In the genomic region with DNA sequence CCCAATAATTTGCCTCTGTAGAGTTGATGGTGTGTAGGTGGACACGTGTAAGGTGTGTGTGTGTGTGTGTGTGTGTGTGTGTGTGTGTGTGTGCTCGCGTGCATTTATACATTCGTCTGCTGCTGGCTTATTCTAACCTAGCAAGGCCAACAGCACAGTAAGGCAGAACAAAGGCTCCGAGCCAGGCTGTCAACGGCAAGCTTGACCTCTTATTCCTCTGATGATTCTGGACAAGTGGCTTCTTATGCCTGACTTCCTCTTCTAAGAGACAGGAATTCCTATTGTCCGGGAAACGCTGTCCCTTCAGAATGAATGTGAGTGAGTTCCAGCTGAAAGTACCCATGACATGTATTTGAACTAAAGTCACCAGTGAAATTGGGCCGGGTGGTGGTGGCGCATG, we compare ENCODE assay signal across 11 mouse cellular contexts.
DNase-seq lines count a peak whose midpoint lies in the region; ATAC-seq and TF ChIP-seq lines count a peak whose summit lies in the region.
"Had no signal": no experiment of that assay in that cellular context is flagged by ENCODE, and none has a peak within 500 bp of the region (broad histone marks: within the 10 kb centered on the region; RNA-seq: fewer than 3 reads in every experiment).

No protein-coding gene starts in this region.

- H3K9me3 ChIP-seq in forebrain, embryonic 10.5 days = no peaks in the 10 kb centered on the region
- no peaks in the 10 kb centered on the region for H3K9me3 ChIP-seq in forebrain, postnatal 0 days (ENCODE audit: low read length)
- H3K9me3 ChIP-seq in liver, postnatal 0 days (ENCODE audit: low read length) = no peaks in the 10 kb centered on the region
- H3K9me3 ChIP-seq in liver, embryonic 12.5 days (replicated peaks) = no peaks in the 10 kb centered on the region
- H3K9me3 ChIP-seq in embryonic facial prominence, embryonic 10.5 days = no peaks in the 10 kb centered on the region
- no peaks in the 10 kb centered on the region for H3K9me3 ChIP-seq in midbrain, embryonic 12.5 days

- no peak for DNase-seq in forebrain, embryonic 10.5 days (ENCODE audit: extremely low spot score, low spot score)
- no peak for DNase-seq in forebrain, postnatal 0 days
- DNase-seq in liver, postnatal 0 days = no peak
- DNase-seq in embryonic facial prominence, embryonic 10.5 days (ENCODE audit: low spot score) = no peak
- DNase-seq in layer of hippocampus, postnatal 10 days (ENCODE audit: low spot score in 2 of 2) = no peak
- no peak for DNase-seq in layer of hippocampus, adult 9-11 months
- DNase-seq: adrenal gland, adult 2 months; cerebellum, adult 11 months had no signal

- H3K9ac ChIP-seq in forebrain, postnatal 0 days = no peak overlapping the region
- H3K9ac ChIP-seq in liver, postnatal 0 days (replicated peaks) = no peak overlapping the region
- no peak overlapping the region for H3K9ac ChIP-seq in liver, embryonic 12.5 days
- no peak overlapping the region for H3K9ac ChIP-seq in midbrain, embryonic 12.5 days (replicated peaks)

- peaks cover 64% of the 10 kb centered on the region for H3K27me3 ChIP-seq in forebrain, embryonic 10.5 days (ENCODE audit: poor library complexity, severe bottlenecking)
- no peaks in the 10 kb centered on the region; the same call in 1 of the 2 replicates for H3K27me3 ChIP-seq in forebrain, postnatal 0 days (ENCODE audit: insufficient read depth, low read length)
- H3K27me3 ChIP-seq in liver, postnatal 0 days (ENCODE audit: insufficient read depth, low read length) = no peaks in the 10 kb centered on the region
- no peaks in the 10 kb centered on the region for H3K27me3 ChIP-seq in liver, embryonic 12.5 days (replicated peaks)
- H3K27me3 ChIP-seq in embryonic facial prominence, embryonic 10.5 days (replicated peaks; ENCODE audit: low read depth, poor library complexity, severe bottlenecking) = peaks cover 57% of the 10 kb centered on the region
- peaks cover 35% of the 10 kb centered on the region for H3K27me3 ChIP-seq in midbrain, embryonic 12.5 days

- 56% methylated on average over 10 of the region's 10 CpGs for WGBS in forebrain, embryonic 10.5 days
- 51% methylated on average over 10 of the region's 10 CpGs for WGBS in forebrain, postnatal 0 days
- 45% methylated on average over 10 of the region's 10 CpGs for WGBS in liver, postnatal 0 days (ENCODE audit: insufficient replicate concordance)
- WGBS in liver, embryonic 12.5 days (ENCODE audit: insufficient replicate concordance) = 41% methylated on average over 10 of the region's 10 CpGs
- 51% methylated on average over 10 of the region's 10 CpGs for WGBS in embryonic facial prominence, embryonic 10.5 days
- 32% methylated on average over 10 of the region's 10 CpGs for WGBS in midbrain, embryonic 12.5 days

- peaks cover 55% of the 10 kb centered on the region for H3K4me1 ChIP-seq in forebrain, embryonic 10.5 days
- no peaks in the 10 kb centered on the region for H3K4me1 ChIP-seq in forebrain, postnatal 0 days (ENCODE audit: insufficient read depth)
- peaks cover 4% of the 10 kb centered on the region; the same call in 1 of the 2 replicates for H3K4me1 ChIP-seq in liver, postnatal 0 days (ENCODE audit: insufficient read depth)
- H3K4me1 ChIP-seq in liver, embryonic 12.5 days = peaks cover 9% of the 10 kb centered on the region; the same call in 1 of the 2 replicates
- H3K4me1 ChIP-seq in embryonic facial prominence, embryonic 10.5 days = peaks cover 38% of the 10 kb centered on the region
- peaks cover 29% of the 10 kb centered on the region for H3K4me1 ChIP-seq in midbrain, embryonic 12.5 days

- no peak overlapping the region for H3K4me2 ChIP-seq in forebrain, postnatal 0 days (ENCODE audit: low read depth)
- H3K4me2 ChIP-seq in liver, postnatal 0 days (ENCODE audit: low read depth, low read length) = peak overlapping the region; percentile 59; the same call in 1 of the 2 replicates
- H3K4me2 ChIP-seq in liver, embryonic 12.5 days = no peak overlapping the region
- H3K4me2 ChIP-seq in midbrain, embryonic 12.5 days (replicated peaks) = no peak overlapping the region
- H3K4me2 ChIP-seq: heart, embryonic 11.5 days had no signal

- H3K27ac ChIP-seq in forebrain, embryonic 10.5 days = 0 out of 2 replicates have a peak overlapping the region, but pooled peaks have one; percentile 60
- H3K27ac ChIP-seq in forebrain, postnatal 0 days (ENCODE audit: low read depth, low read length) = no peak overlapping the region
- H3K27ac ChIP-seq in liver, postnatal 0 days (ENCODE audit: low read depth) = no peak overlapping the region
- no peak overlapping the region for H3K27ac ChIP-seq in liver, embryonic 12.5 days
- peak overlapping the region; percentile 51; the same call in 1 of the 2 replicates for H3K27ac ChIP-seq in embryonic facial prominence, embryonic 10.5 days (replicated peaks)
- H3K27ac ChIP-seq in midbrain, embryonic 12.5 days (replicated peaks) = 0 out of 2 replicates have a peak overlapping the region, but pooled peaks have one; percentile 35

- H3K4me3 ChIP-seq in forebrain, embryonic 10.5 days = no peak overlapping the region
- H3K4me3 ChIP-seq in forebrain, postnatal 0 days (ENCODE audit: low read depth, low read length) = no peak overlapping the region
- 0 out of 2 replicates have a peak overlapping the region, but pooled peaks have one; percentile 20 for H3K4me3 ChIP-seq in liver, postnatal 0 days (ENCODE audit: low read depth, low read length)
- H3K4me3 ChIP-seq in liver, embryonic 12.5 days = no peak overlapping the region
- no peak overlapping the region for H3K4me3 ChIP-seq in embryonic facial prominence, embryonic 10.5 days
- H3K4me3 ChIP-seq in midbrain, embryonic 12.5 days = no peak overlapping the region

- TF ChIP-seq CTCF in forebrain, postnatal 0 days (IDR thresholded peaks at IDR 0.05; ENCODE audit: low read depth) = no peak
- no peak for TF ChIP-seq CTCF in liver, postnatal 0 days (IDR thresholded peaks at IDR 0.05; ENCODE audit: low read depth)

- TF ChIP-seq EP300 in liver, postnatal 0 days (IDR thresholded peaks at IDR 0.05; ENCODE audit: low read depth) = no peak

- no peak for ATAC-seq in forebrain, postnatal 0 days
- no peak for ATAC-seq in liver, postnatal 0 days
- ATAC-seq in liver, embryonic 12.5 days = no peak
- no peak for ATAC-seq in midbrain, embryonic 12.5 days (ENCODE audit: low FRiP score, low read depth)

- H3K36me3 ChIP-seq in forebrain, embryonic 10.5 days (replicated peaks) = no peaks in the 10 kb centered on the region
- no peaks in the 10 kb centered on the region for H3K36me3 ChIP-seq in forebrain, postnatal 0 days (ENCODE audit: insufficient read depth)
- no peaks in the 10 kb centered on the region for H3K36me3 ChIP-seq in liver, postnatal 0 days (replicated peaks; ENCODE audit: insufficient read depth, low read length)
- H3K36me3 ChIP-seq in liver, embryonic 12.5 days = no peaks in the 10 kb centered on the region
- no peaks in the 10 kb centered on the region for H3K36me3 ChIP-seq in embryonic facial prominence, embryonic 10.5 days (replicated peaks)
- no peaks in the 10 kb centered on the region for H3K36me3 ChIP-seq in midbrain, embryonic 12.5 days

Comparison
In these comparisons a context has a peak if more than half of its experiments do, and no peak if none do; other contexts are left out.
1. H3K27ac ChIP-seq: peak in forebrain, embryonic 10.5 days (single experiment), embryonic facial prominence, embryonic 10.5 days (single experiment) and midbrain, embryonic 12.5 days (single experiment); none in forebrain, postnatal 0 days (single experiment), liver, postnatal 0 days (single experiment) and liver, embryonic 12.5 days (single experiment).